Mouse (Mus musculus): ENCODE data around the gene Prdx3.

DNA sequence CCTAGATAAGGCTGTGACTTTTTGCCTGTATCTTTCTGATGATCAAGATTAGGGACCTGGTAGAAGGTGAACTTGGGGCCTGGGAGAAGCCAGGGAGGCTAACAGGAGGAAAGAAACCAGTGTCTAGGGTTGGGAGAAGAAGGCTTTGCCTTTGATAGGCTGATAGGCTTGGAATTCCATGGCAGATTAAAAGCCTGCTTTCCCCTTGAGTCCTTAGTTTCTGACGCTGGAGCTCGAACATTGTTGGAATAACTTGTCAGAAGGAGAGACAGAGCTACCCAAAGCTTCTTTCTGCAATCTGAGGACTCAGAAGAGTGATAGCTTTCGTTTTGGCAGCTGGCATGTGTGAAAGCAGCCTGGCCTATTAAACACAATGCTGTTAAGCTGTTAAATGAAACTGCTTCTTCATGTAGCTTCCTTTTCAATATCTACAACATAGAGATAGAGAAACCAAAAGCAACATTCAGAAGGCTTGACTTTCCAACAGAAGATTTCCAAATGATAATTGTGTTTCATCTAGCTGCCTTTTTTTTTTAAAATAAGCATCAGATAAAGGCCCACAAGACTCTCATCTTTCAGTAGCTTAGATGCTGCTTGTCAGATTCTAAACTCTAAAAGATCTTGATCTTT lies 21.0 kb upstream of the Prdx3 start:
- TF ChIP-seq POLR2A (IDR thresholded peaks at IDR 0.05; ENCODE audit: low read depth, low read length) = no peak
- TF ChIP-seq CTCF (IDR thresholded peaks at IDR 0.05; ENCODE audit: extremely low read depth, insufficient read length, insufficient replicate concordance, low read depth, low read length) = no peak

Measured in small intestine, adult 2 months (tissue).